In genomic region chr5:65873212-65873611, GRCm38 (mm10) we compare ENCODE assay signal across 15 mouse cellular contexts.
"Had no signal": no experiment of that assay in that cellular context is flagged by ENCODE, and none has a peak within 500 bp of the region (broad histone marks: within the 10 kb centered on the region; RNA-seq: fewer than 3 reads in every experiment).

No protein-coding gene starts in this region.

- H3K4me3 ChIP-seq: left cerebral cortex, adult 2 months; limb, embryonic 10.5 days; liver, embryonic 15.5 days; myocyte; neural tube, embryonic 15.5 days had no signal

- H3K9ac ChIP-seq: liver, embryonic 15.5 days; neural tube, embryonic 15.5 days had no signal

- H3K4me2 ChIP-seq: liver, embryonic 11.5 days; liver, embryonic 15.5 days; neural tube, embryonic 15.5 days had no signal

- DNase-seq: kidney, postnatal 10 days; kidney, postnatal 4 days; lung, adult 2 months; lung, postnatal 36 days; midbrain, embryonic 14.5 days; right cerebral cortex, adult 18-20 months; right cerebral cortex, postnatal 25 days; thymus, postnatal 14 days had no signal

- H3K27ac ChIP-seq: left cerebral cortex, adult 2 months; limb, embryonic 10.5 days; liver, embryonic 15.5 days; neural tube, embryonic 15.5 days had no signal

- H3K27me3 ChIP-seq: liver, embryonic 15.5 days; neural tube, embryonic 15.5 days had no signal

- H3K4me1 ChIP-seq: limb, embryonic 10.5 days; liver, embryonic 15.5 days; neural tube, embryonic 15.5 days had no signal

- H3K36me3 ChIP-seq: limb, embryonic 10.5 days; liver, embryonic 15.5 days; neural tube, embryonic 15.5 days had no signal

- ATAC-seq: lung, postnatal 0 days had no signal

- H3K9me3 ChIP-seq: limb, embryonic 10.5 days; liver, embryonic 15.5 days; neural tube, embryonic 15.5 days had no signal
